Mouse (Mus musculus): ENCODE results near the gene Hes5. TPM values are rescaled to one million over a fixed set of nuclear protein-coding genes. Genes with fewer than 3 reads are reported as not detected.

Hes5 gene
- polyA plus RNA-seq, 1 experiment from 2014 or later: 1.4 TPM

GRCm38 (mm10) chr4:154980110-154980509 lies 19.4 kb downstream of the Hes5 start:
- H3K36me3 ChIP-seq (ENCODE audit: control insufficient read depth, insufficient read depth, low read length): peaks cover 17% of the 10 kb centered on the region
- no peak overlapping the region for H3K4me3 ChIP-seq (ENCODE audit: low read length)
- no peak overlapping the region for H3K4me2 ChIP-seq (ENCODE audit: low read depth, low read length)
- 85% methylated on average over 4 of the region's 4 CpGs for WGBS
- H3K27ac ChIP-seq (ENCODE audit: low read length): no peak overlapping the region
- H3K4me1 ChIP-seq (ENCODE audit: control insufficient read depth, insufficient read depth, low read length): peaks cover 14% of the 10 kb centered on the region
- H3K9me3 ChIP-seq (ENCODE audit: control insufficient read depth, low read length): no peaks in the 10 kb centered on the region
- H3K9ac ChIP-seq (ENCODE audit: low read depth, low read length): no peak overlapping the region
- no peaks in the 10 kb centered on the region for H3K27me3 ChIP-seq (replicated peaks; ENCODE audit: control insufficient read depth, insufficient read depth, low read length)
- ATAC-seq: no peak

DNA sequence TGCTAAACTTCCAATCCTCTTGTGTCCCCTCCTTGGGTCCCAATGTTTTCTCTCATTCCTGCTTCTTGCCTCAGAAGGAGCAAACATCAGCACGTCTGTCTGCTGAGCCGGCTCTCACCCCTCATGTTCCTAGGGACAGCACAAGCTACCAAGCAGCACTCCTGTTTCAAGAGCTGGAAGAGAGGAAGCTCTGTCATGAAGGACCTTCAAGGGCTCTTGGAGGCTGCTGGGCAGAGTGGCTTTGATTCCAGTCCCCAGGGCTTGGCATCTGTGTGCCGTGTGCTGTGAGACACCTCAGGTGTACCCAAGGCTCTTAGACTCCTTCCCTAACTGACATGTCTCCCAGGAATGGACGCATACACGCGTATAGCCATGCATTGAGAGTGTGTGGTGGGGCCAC lies 20.4 kb downstream of the Hes5 start:
- Histone ChIP-seq H3K4me3 (ENCODE audit: low read length) (no peak overlapping the region), H3K27me3 (replicated peaks; ENCODE audit: control insufficient read depth, insufficient read depth, low read length) (no peaks in the 10 kb centered on the region), H3K36me3 (ENCODE audit: control insufficient read depth, insufficient read depth, low read length) (peaks cover 14% of the 10 kb centered on the region), H3K27ac (ENCODE audit: low read length) (no peak overlapping the region), H3K9me3 (ENCODE audit: control insufficient read depth, low read length) (no peaks in the 10 kb centered on the region), H3K4me1 (ENCODE audit: control insufficient read depth, insufficient read depth, low read length) (peaks cover 16% of the 10 kb centered on the region), H3K4me2 (ENCODE audit: low read depth, low read length) (no peak overlapping the region), H3K9ac (ENCODE audit: low read depth, low read length) (no peak overlapping the region)
- WGBS: 87% methylated on average over 6 of the region's 6 CpGs
- no peak; the same call in none of the 2 replicates for ATAC-seq

- 41% methylated on average over 7 of the region's 7 CpGs for WGBS
- Histone ChIP-seq H3K27ac (ENCODE audit: low read length) (no peak overlapping the region), H3K4me3 (ENCODE audit: low read length) (no peak overlapping the region), H3K4me1 (ENCODE audit: control insufficient read depth, insufficient read depth, low read length) (peaks cover 20% of the 10 kb centered on the region), H3K36me3 (ENCODE audit: control insufficient read depth, insufficient read depth, low read length) (peaks cover 11% of the 10 kb centered on the region), H3K4me2 (ENCODE audit: low read depth, low read length) (no peak overlapping the region), H3K27me3 (replicated peaks; ENCODE audit: control insufficient read depth, insufficient read depth, low read length) (no peaks in the 10 kb centered on the region), H3K9ac (ENCODE audit: low read depth, low read length) (no peak overlapping the region), H3K9me3 (ENCODE audit: control insufficient read depth, low read length) (no peaks in the 10 kb centered on the region)
- ATAC-seq: peak; percentile 51
These were observed 20.8 kb downstream of the Hes5 start for GRCm38 (mm10) chr4:154981530-154981929.

DNA sequence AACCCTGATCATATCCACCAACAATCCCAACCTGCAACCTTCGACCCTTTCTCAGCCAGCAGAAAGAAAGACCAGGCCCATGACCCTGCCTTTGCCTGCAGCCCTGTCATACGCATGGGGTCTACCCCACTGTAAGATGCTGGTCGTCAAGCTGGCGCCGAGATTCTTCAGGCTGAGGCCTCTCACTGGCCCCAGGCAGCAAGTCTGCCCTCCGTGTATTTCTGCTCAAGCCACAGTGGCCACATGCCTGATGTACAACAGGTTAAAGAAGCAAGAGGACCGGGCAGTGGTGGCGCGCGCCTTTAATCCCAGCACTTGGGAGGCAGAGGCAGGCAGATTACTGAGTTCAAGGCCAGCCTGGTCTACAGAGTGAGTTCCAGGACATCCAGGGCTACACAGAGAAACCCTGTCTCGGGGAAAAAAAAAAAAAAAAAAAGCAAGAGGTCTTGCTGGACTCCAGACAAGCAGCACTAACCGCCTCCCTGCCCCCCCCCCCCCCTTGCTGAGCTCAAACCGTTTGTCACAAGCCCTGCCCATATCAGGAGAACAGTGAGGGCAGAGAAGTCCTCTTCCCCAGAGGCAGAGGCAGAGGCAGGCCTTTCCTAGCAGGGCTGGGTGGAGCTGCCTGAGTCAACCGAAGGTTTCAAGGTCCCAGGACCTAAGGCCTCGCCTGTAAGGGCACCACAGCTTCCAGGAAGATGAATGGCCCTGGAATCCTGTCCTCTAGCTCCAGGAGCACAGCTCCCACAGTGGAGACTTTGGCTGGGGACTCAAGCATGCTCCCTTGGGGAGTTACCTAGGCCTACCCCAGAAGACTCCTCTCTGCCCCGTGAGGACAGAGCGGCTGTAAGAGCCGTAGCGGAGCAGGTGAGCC lies 21.8 kb downstream of the Hes5 start:
- peaks cover 20% of the 10 kb centered on the region for H3K4me1 ChIP-seq (ENCODE audit: control insufficient read depth, insufficient read depth, low read length)
- peak; percentile 45 for ATAC-seq
- H3K4me3 ChIP-seq (ENCODE audit: low read length): no peak overlapping the region
- no peak overlapping the region for H3K4me2 ChIP-seq (ENCODE audit: low read depth, low read length)
- H3K9ac ChIP-seq (ENCODE audit: low read depth, low read length): no peak overlapping the region
- H3K27ac ChIP-seq (ENCODE audit: low read length): 0 out of 2 replicates have a peak overlapping the region, but pooled peaks have one; percentile 34
- no peaks in the 10 kb centered on the region for H3K27me3 ChIP-seq (replicated peaks; ENCODE audit: control insufficient read depth, insufficient read depth, low read length)
- peaks cover 6% of the 10 kb centered on the region; the same call in 1 of the 2 replicates for H3K36me3 ChIP-seq (ENCODE audit: control insufficient read depth, insufficient read depth, low read length)
- H3K9me3 ChIP-seq (ENCODE audit: control insufficient read depth, low read length): no peaks in the 10 kb centered on the region
- WGBS: 68% methylated on average over 19 of the region's 19 CpGs

GRCm38 (mm10) chr4:154983767-154984166 lies 23.0 kb downstream of the Hes5 start:
- no peak for ATAC-seq
- H3K9ac ChIP-seq (ENCODE audit: low read depth, low read length): peak overlapping the region; percentile 23; the same call in 1 of the 2 replicates
- 27% methylated on average over 24 of the region's 24 CpGs for WGBS

DNA sequence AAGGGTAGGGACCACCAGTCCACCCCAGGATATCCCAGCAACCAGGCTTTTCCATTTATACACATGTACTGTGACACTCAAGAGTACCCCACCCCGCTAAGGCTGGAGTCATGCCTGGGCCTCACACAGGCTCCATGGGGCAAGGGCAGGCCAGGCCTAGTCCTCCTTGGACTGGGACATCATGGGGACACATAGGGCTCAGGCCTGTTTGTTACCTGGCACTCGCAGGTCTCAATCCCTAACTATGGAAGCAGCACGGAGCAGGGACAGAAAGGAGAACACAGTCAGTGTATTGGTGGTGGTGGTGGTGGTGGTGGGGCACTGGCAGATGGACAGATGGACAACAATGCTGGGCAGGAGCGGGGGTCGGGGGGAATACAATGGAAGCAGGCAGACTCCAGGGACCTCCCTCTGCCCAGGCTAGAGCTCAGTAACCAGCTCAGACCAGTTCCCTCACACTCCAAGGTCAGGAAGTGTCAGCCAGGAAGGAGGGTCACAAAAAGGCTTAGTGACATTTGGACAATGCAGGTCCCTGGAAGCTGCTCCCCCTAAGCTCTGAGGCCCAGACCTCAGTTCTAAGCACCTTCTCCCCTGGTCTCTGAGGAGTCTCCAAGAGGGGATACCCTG lies 24.5 kb downstream of the Hes5 start:
- H3K9me3 ChIP-seq (ENCODE audit: control insufficient read depth, low read length): no peaks in the 10 kb centered on the region
- H3K36me3 ChIP-seq (ENCODE audit: control insufficient read depth, insufficient read depth, low read length): no peaks in the 10 kb centered on the region
- H3K27ac ChIP-seq (ENCODE audit: low read length): no peak overlapping the region
- WGBS: 91% methylated on average over 5 of the region's 5 CpGs
- no peaks in the 10 kb centered on the region for H3K27me3 ChIP-seq (replicated peaks; ENCODE audit: control insufficient read depth, insufficient read depth, low read length)
- no peak for ATAC-seq
- peaks cover 20% of the 10 kb centered on the region for H3K4me1 ChIP-seq (ENCODE audit: control insufficient read depth, insufficient read depth, low read length)
- H3K4me3 ChIP-seq (ENCODE audit: low read length): no peak overlapping the region
- no peak overlapping the region for H3K4me2 ChIP-seq (ENCODE audit: low read depth, low read length)
- no peak overlapping the region for H3K9ac ChIP-seq (ENCODE audit: low read depth, low read length)

More at GRCm38 (mm10) chr4:154983767-154984166, 23.0 kb downstream of the Hes5 start:
- Histone ChIP-seq H3K4me2 (ENCODE audit: low read depth, low read length) (no peak overlapping the region), H3K27me3 (replicated peaks; ENCODE audit: control insufficient read depth, insufficient read depth, low read length) (no peaks in the 10 kb centered on the region), H3K4me3 (ENCODE audit: low read length) (no peak overlapping the region), H3K36me3 (ENCODE audit: control insufficient read depth, insufficient read depth, low read length) (0 out of 2 replicates have a peak, but pooled peaks cover 6% of the 10 kb centered on the region), H3K9me3 (ENCODE audit: control insufficient read depth, low read length) (no peaks in the 10 kb centered on the region), H3K4me1 (ENCODE audit: control insufficient read depth, insufficient read depth, low read length) (peaks cover 20% of the 10 kb centered on the region), H3K27ac (ENCODE audit: low read length) (no peak overlapping the region)

GRCm38 (mm10) chr4:154986096-154986495 lies 25.4 kb downstream of the Hes5 start:
- H3K9ac ChIP-seq (ENCODE audit: low read depth, low read length): peak overlapping the region; percentile 42
- no peak for ATAC-seq
- 24% methylated on average over 17 of the region's 17 CpGs for WGBS

GRCm38 (mm10) chr4:154986750-154987149 lies 26.0 kb downstream of the Hes5 start:
- Histone ChIP-seq H3K4me2 (ENCODE audit: low read depth, low read length) (no peak overlapping the region), H3K9me3 (ENCODE audit: control insufficient read depth, low read length) (no peaks in the 10 kb centered on the region), H3K27me3 (replicated peaks; ENCODE audit: control insufficient read depth, insufficient read depth, low read length) (no peaks in the 10 kb centered on the region), H3K4me3 (ENCODE audit: low read length) (no peak overlapping the region), H3K9ac (ENCODE audit: low read depth, low read length) (no peak overlapping the region), H3K27ac (ENCODE audit: low read length) (no peak overlapping the region), H3K36me3 (ENCODE audit: control insufficient read depth, insufficient read depth, low read length) (no peaks in the 10 kb centered on the region), H3K4me1 (ENCODE audit: control insufficient read depth, insufficient read depth, low read length) (peaks cover 20% of the 10 kb centered on the region)
- WGBS: 74% methylated on average over 15 of the region's 15 CpGs
- no peak for ATAC-seq

More at GRCm38 (mm10) chr4:154986096-154986495, 25.4 kb downstream of the Hes5 start:
- Histone ChIP-seq H3K27ac (ENCODE audit: low read length) (no peak overlapping the region), H3K36me3 (ENCODE audit: control insufficient read depth, insufficient read depth, low read length) (no peaks in the 10 kb centered on the region), H3K27me3 (replicated peaks; ENCODE audit: control insufficient read depth, insufficient read depth, low read length) (no peaks in the 10 kb centered on the region), H3K4me1 (ENCODE audit: control insufficient read depth, insufficient read depth, low read length) (peaks cover 20% of the 10 kb centered on the region), H3K9me3 (ENCODE audit: control insufficient read depth, low read length) (no peaks in the 10 kb centered on the region), H3K4me2 (ENCODE audit: low read depth, low read length) (0 out of 2 replicates have a peak overlapping the region, but pooled peaks have one; percentile 13), H3K4me3 (ENCODE audit: low read length) (no peak overlapping the region)

- Histone ChIP-seq H3K4me2 (ENCODE audit: low read depth, low read length) (no peak overlapping the region), H3K4me1 (ENCODE audit: control insufficient read depth, insufficient read depth, low read length) (no peaks in the 10 kb centered on the region), H3K9ac (ENCODE audit: low read depth, low read length) (no peak overlapping the region), H3K27ac (ENCODE audit: low read length) (no peak overlapping the region), H3K9me3 (ENCODE audit: control insufficient read depth, low read length) (no peaks in the 10 kb centered on the region), H3K27me3 (replicated peaks; ENCODE audit: control insufficient read depth, insufficient read depth, low read length) (no peaks in the 10 kb centered on the region), H3K36me3 (ENCODE audit: control insufficient read depth, insufficient read depth, low read length) (peaks cover 3% of the 10 kb centered on the region; the same call in 1 of the 2 replicates), H3K4me3 (ENCODE audit: low read length) (no peak overlapping the region)
- ATAC-seq: no peak
- 75% methylated on average over 4 of the region's 4 CpGs for WGBS
These were observed 34.2 kb downstream of the Hes5 start for GRCm38 (mm10) chr4:154994876-154995275.
